Mouse (Mus musculus) gastrocnemius, postnatal 36 days (tissue): ENCODE results near the gene Olfr543. TPM values are rescaled to one million over a fixed set of nuclear protein-coding genes. Genes with fewer than 3 reads are reported as not detected.
"Not testable (repeated sequence)": the region's sequence is repeated elsewhere in the genome, so short reads cannot be mapped to it uniquely, and the experiment has no call there.

Experiments
- DNase-seq, 2 experiments: peaks; one replicate each; pipeline ENCODE4 v3.0.0; 2022
- intact Hi-C: fragments of 180-260 bp; cut with DNase I; formaldehyde crosslinking; loops from one replicate; pipeline ENCODE4 v1.15.1; 2025
- long read RNA-seq, 2 experiments: library from polyadenylated mRNA; stranded (forward); transcript quantifications; one replicate each; pipeline ENCODE4 v2.0.0; 2021
- total RNA-seq, 2 experiments: library from RNA; stranded (reverse); gene quantifications; 2 replicates each; pipeline ENCODE4 v1.2.3; 2021

Olfr543 gene
- not detected for total RNA-seq
- long read RNA-seq, experiment 1: 0 reads
- long read RNA-seq, experiment 2: 0 reads

GRCm38 (mm10) chr7:102481579-102481978 is at the start of gene Olfr543:
Gene Olfr543, minus strand, starts transcription at chr7:102481679.
- no peak for DNase-seq
- intact Hi-C loops: no loop called here

- DNase-seq: no peak
- intact Hi-C loops: no loop called here
These were observed 47.6 kb upstream of the Olfr543 start for GRCm38 (mm10) chr7:102529052-102529451.

GRCm38 (mm10) chr7:102517051-102517335 is 35.5 kb upstream of the Olfr543 start:
- intact Hi-C loops: no loop called here

GRCm38 (mm10) chr7:102516261-102517050 is 35.0 kb upstream of the Olfr543 start:
- no peak for DNase-seq
- intact Hi-C loops: no loop called here

More at GRCm38 (mm10) chr7:102517051-102517335, 35.5 kb upstream of the Olfr543 start:
- no peak for DNase-seq

- intact Hi-C loops: no loop called here
These were observed 32.7 kb upstream of the Olfr543 start for GRCm38 (mm10) chr7:102514144-102514543.

GRCm38 (mm10) chr7:102512814-102513435 is 31.4 kb upstream of the Olfr543 start:
- peak; percentile 77 to 83 for DNase-seq
- intact Hi-C loops: loop anchor here (1.0 kb wide), 1 partner anchor 123 kb away; no protein-coding TSS in a partner anchor

More at GRCm38 (mm10) chr7:102514144-102514543, 32.7 kb upstream of the Olfr543 start:
- no peak for DNase-seq

- DNase-seq: no peak
- intact Hi-C loops: no loop called here
These were observed 30.4 kb upstream of the Olfr543 start for GRCm38 (mm10) chr7:102511927-102512326.

- intact Hi-C loops: no loop called here
- DNase-seq: no peak
These were observed 28.2 kb upstream of the Olfr543 start for GRCm38 (mm10) chr7:102509726-102510125.

- no peak for DNase-seq
- intact Hi-C loops: no loop called here
These were observed 27.2 kb upstream of the Olfr543 start for GRCm38 (mm10) chr7:102508666-102509065.

- intact Hi-C loops: no loop called here
- no peak for DNase-seq
These were observed 26.6 kb upstream of the Olfr543 start for GRCm38 (mm10) chr7:102508066-102508465.

GRCm38 (mm10) chr7:102506848-102507247 is 25.4 kb upstream of the Olfr543 start:
- intact Hi-C loops: no loop called here
- peak; percentile 41 to 57 for DNase-seq

GRCm38 (mm10) chr7:102501986-102502385 is 20.5 kb upstream of the Olfr543 start:
- intact Hi-C loops: no loop called here
- no peak for DNase-seq

- intact Hi-C loops: no loop called here
- DNase-seq: no peak
These were observed 18.0 kb upstream of the Olfr543 start, which contains the start of gene Olfr545 for GRCm38 (mm10) chr7:102499473-102499872. Gene Olfr545, minus strand, starts transcription at chr7:102499573.

GRCm38 (mm10) chr7:102494416-102494815 is 12.9 kb upstream of the Olfr543 start:
- DNase-seq, intact Hi-C loops: not testable (repeated sequence)

GRCm38 (mm10) chr7:102488161-102488560 is 6.7 kb upstream of the Olfr543 start, which contains the start of gene Olfr544:
Gene Olfr544, minus strand, starts transcription at chr7:102488313.
- intact Hi-C loops: no loop called here
- DNase-seq: no peak

GRCm38 (mm10) chr7:102486105-102486504 is 4.6 kb upstream of the Olfr543 start:
- DNase-seq: no peak
- intact Hi-C loops: no loop called here

- intact Hi-C loops, DNase-seq: not testable (repeated sequence)
These were observed 3.3 kb upstream of the Olfr543 start for GRCm38 (mm10) chr7:102484766-102485165.

GRCm38 (mm10) chr7:102483665-102484064 is 2.2 kb upstream of the Olfr543 start:
- intact Hi-C loops: no loop called here
- DNase-seq: no peak

GRCm38 (mm10) chr7:102480821-102481220 is 658 bp downstream of the Olfr543 start:
- intact Hi-C loops: no loop called here
- no peak for DNase-seq

- no peak for DNase-seq
- intact Hi-C loops: no loop called here
These were observed 2.0 kb downstream of the Olfr543 start for GRCm38 (mm10) chr7:102479368-102480078.

- intact Hi-C loops: no loop called here
- no peak for DNase-seq
These were observed 2.6 kb downstream of the Olfr543 start for GRCm38 (mm10) chr7:102478926-102479325.
